Mouse (Mus musculus): ENCODE measurements around the gene Zfp691.

Gene Zfp691

GRCm38 (mm10) chr4:119120095-119120494, 53.9 kb downstream of the Zfp691 start:
- no peak for DNase-seq

All from thymus, postnatal 4 days (tissue).